Mouse (Mus musculus): ENCODE measurements around the gene Chac1.

Chac1 gene

DNA sequence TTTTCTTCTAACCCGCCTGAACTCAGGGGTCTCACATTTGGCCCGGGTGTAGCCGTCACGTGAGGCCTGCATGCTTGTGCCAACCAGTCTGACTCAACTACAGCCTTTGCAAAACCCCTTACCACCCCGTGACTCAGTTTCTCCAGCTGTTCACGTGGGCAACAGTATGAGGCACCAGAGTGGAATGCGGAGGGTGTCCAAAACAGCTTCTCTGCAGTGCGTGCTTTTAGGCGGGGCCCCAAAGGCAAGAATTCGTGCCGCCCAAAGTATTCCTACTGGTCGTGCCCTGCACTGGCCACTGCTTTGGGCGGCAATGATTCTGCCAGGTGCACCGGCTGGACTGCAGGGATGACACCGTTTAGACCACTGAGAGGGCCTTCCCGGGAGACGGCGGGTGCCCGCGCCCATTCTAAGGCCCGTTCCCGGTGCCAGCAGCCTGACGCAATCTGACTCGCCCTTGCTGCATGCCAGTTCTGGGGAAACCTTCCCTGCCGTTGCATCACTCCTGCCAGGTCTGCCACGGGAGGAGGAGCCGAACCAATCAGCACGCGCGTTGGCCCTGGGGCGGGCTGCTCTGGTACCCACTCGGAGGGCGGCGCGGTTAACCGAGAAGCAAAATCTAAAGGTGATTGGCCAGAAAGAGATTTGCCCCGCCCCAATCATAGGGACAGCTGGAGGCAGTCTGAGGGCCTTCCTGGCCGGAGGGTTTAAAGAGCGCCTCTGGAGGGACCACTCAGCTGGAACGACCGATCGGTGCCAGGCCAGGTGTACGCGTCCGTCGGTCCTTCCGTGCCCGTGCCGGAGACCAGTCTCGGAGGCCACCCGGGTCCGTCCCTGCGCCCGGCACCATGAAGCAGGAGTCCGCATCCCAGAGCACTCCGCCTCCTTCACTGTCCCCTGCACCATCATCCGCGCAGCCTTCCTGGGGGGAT lies at the start of gene Chac1:
Chac1 (plus strand) TSS at position 675 of the 932 bp plus-strand sequence.
- DNase-seq (ENCODE audit: low spot score in 2 of 2), result peak; percentile 68 to 72

DNA sequence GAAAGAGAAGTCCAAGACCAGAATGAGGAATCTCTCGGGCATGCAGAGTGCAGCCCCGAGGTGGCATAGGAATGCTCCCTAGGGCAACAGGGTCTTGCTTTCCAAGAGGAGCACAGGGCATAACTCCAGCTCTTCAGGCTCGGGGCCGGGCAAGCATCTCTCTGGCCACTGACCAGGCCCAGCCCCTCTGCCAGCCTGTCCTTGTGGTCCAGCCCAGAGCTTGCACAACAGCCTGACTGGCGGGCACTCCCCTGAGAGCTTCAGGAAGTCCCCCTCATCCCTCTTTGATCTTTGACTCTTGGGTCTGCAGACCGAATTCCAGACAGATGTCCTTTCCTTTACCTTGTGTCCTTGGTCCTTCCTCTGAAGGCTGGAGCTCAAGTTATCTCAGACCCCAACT lies 48.2 kb upstream of the Chac1 start:
- DNase-seq (ENCODE audit: low spot score in 2 of 2), result no peak

- no peak for DNase-seq (ENCODE audit: low spot score in 2 of 2)
Measured at GRCm38 (mm10) chr2:119304391-119304790, 46.6 kb upstream of the Chac1 start.

GRCm38 (mm10) chr2:119304798-119305208 lies 46.2 kb upstream of the Chac1 start:
- DNase-seq (ENCODE audit: low spot score in 2 of 2), result no peak

DNA sequence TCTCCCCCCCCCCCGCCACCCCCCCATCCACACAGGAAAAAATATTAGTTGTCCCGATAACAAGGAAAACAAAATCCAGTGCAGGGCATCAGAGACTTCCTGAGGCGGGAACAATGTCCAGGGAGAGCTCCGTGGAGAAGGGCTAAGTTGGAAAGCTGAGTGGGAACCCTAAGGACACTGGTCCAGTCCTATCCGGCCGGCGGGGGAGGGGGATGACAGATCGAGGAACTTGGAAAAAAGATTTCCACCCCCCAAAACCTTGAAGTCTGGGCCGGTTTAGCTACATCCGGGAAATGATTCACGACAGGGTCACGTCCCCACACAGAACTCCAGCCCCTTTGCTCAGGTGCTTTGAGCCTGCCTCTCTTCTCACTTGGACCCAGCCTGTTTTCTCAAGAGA lies 39.5 kb upstream of the Chac1 start:
- no peak for DNase-seq (ENCODE audit: low spot score in 2 of 2)

- no peak for DNase-seq (ENCODE audit: low spot score in 2 of 2)
Measured at GRCm38 (mm10) chr2:119312380-119312958, 38.6 kb upstream of the Chac1 start.

DNA sequence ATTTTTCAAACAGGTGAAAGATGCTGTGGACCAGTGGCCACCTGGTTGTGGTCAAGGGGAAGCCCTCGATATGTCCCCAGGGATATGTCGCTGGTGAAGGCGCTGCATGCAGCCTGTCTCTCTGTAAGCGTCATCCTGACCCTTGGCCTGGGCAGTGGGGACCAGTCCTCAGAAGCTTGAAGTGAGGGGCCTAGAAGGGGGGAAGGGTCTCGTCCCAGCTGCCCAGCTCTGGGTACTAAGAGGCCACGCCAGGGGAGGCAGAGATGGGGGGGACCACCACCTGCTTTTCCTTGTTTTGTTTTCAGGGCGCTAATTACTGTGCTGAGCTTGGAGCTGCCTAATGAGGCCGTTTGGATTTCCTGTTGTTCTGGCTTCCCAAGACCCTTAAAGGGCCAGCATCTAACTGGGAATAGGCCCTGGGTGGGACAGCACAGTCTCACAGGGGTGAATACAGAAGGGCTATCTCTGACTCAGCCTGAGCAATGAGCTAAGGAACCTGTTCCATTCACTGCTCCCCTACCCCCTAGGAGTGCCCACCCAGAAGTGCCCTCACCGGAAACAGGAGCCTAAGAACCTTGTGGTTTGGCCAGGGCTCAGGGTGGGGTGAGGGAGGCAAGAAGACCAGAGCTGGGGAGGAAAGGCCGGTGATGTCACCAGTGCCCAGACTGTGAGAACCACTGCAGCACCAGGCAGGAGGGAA lies 37.1 kb upstream of the Chac1 start:
- DNase-seq (ENCODE audit: low spot score in 2 of 2), result no peak

DNA sequence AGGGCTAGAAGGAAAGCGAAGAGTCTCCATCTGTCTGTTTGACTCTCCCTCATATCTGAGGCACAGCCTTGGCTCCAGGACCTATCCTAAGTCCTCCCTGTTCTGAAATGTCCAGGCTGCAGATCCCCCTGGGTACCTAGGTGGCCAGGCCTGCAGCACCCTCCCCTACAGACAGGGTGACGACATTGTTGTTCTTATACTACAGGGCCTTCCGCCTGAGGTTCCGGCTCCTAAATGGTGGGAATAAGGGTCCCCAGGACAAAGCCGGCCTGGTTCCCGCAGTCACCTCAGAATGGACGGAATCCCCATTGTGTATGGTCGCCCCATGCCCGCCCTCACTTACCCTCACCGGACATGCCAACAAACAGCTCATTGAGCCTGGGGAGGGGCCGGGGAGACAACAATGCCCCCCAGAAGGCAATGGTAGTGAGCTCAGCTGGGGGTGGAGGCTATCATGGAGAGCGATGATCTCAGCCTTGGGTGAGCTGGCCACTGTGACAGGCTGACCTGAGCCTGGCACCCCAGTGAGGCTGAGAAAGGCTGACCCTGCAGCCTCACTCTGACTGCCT lies 36.2 kb upstream of the Chac1 start:
- no peak for DNase-seq (ENCODE audit: low spot score in 2 of 2)

- no peak for DNase-seq (ENCODE audit: low spot score in 2 of 2)
Measured at GRCm38 (mm10) chr2:119318043-119318710, 32.9 kb upstream of the Chac1 start.

GRCm38 (mm10) chr2:119320571-119320970 lies 30.5 kb upstream of the Chac1 start:
- DNase-seq (ENCODE audit: low spot score in 2 of 2), result no peak

DNA sequence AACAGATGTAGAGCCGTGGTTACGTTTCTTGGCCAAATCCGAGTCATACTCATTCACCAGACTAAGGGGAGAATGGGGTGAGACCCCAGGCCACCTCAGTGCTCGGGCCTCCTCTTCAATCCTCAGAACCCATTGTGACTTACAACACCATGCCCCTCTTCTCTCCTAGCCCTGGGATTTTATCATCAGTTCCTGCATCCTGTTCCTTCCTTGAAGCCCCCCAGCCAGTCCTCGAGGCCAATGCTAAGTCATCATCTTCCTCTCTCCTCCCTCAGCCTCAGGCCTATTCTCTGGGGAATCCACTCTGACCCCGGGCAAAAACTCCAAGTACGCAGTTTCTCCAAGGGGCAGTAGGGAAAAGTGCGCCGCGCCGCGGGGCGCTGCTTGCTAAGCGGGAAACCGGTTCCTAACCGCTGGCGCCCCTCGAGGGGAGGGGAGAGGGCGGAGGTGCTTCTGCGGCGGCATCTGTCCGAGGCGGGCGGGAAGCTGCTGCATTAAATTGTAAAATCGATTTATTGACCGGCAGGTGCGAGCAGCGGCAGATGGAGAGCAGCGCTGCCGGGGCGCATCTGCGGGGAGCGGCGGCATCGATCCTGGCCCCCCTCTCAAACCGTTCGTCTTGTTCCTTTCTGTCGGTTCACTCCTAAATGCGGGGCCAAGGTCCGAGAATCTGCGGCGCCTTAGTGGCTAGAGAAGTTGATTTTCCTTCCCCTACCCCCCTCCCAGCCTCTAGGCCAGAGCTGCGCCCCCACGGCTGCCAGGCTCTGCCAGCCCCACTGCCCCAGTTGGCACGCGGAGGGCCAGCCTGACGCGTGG lies 29.1 kb upstream of the Chac1 start:
- DNase-seq (ENCODE audit: low spot score in 2 of 2), result no peak

DNA sequence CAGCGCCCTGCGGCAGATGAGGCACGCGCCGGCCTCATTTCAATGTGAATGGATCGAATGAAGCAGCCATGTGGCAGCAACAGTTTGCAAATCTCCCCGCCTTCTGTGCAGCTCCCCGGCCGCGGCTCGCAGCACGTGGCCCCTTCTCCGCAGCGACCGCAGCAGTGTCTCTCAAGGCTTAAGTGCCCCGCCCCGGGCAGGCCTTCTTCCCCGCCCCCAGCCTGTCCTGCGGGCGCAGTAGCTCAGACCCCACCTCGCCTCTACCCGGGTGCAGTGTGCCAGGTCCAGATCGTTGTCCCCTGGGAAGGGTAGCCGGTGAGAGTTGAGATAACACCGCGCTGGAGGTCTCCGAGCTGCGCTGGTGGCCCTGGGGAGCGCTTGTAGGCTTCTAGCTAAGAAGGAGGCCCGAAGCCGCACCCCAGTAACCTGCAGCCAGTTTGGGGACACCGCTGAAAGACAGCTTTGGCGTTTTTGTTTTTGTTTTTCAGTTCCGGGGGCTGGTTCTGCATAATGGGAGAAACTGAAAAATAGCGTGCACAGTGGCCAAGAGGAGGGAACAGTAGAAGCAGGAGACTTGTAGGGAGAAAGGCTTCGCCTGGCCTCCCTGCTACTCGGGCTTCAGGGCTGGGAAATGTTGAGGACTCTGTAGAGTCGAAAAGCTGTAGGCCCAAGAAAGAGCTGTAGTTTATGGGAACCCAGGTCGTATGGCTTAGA lies 28.3 kb upstream of the Chac1 start:
- no peak for DNase-seq (ENCODE audit: low spot score in 2 of 2)

- DNase-seq (ENCODE audit: low spot score in 2 of 2), result no peak
Measured at GRCm38 (mm10) chr2:119323866-119324575, 27.0 kb upstream of the Chac1 start.

- DNase-seq (ENCODE audit: low spot score in 2 of 2), result no peak
Measured at GRCm38 (mm10) chr2:119324576-119325318, 26.3 kb upstream of the Chac1 start.

- DNase-seq (ENCODE audit: low spot score in 2 of 2), result no peak
Measured at GRCm38 (mm10) chr2:119325568-119326143, 25.4 kb upstream of the Chac1 start, which contains the start of gene Dll4. Gene Dll4 (plus strand): TSS chr2:119325784.

- no peak for DNase-seq (ENCODE audit: low spot score in 2 of 2)
Measured at GRCm38 (mm10) chr2:119326161-119327101, 24.6 kb upstream of the Chac1 start.

DNA sequence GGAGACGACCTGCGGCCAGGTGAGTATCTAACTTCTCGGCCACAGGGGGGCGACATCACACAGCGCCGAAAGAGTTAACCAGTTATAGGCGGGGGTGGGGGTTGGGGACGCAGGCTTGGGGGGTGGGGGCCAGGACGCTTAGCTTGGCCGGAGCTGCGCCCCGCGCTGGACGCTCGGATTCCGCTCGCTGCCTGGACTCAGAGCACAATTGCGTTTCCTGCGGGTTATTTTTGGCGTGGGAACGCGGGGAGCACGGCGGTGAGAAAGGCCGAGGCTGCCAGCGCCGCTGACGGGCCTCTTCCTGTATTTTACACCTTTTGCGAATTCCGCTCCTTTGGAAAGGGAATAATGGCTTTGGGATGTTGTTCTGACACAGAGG lies 23.9 kb upstream of the Chac1 start:
- DNase-seq (ENCODE audit: low spot score in 2 of 2), result no peak
